Mouse (Mus musculus): Measurements from ENCODE around the gene Olfr1346.

GRCm38 (mm10) chr7:6466951-6467350 is at the start of gene Olfr1346:
- TF ChIP-seq CTCF (IDR thresholded peaks at IDR 0.05; ENCODE audit: low read depth) = no peak
- no peak for TF ChIP-seq EP300 (IDR thresholded peaks at IDR 0.05; ENCODE audit: low read depth)

Data from liver, postnatal 0 days (tissue).